Mouse (Mus musculus) gastrocnemius, adult 2 months (tissue): Measurements from ENCODE around the gene Snph. TPM values are rescaled to one million over a fixed set of nuclear protein-coding genes. Genes with fewer than 3 reads are reported as not detected.

ENCODE experiments used
- DNase-seq: peaks from one replicate; pipeline ENCODE4 v3.0.0; 2022
- H3K27ac ChIP-seq: fragments of 200-600 bp; 2 replicates; pipeline ENCODE4 v1.8.1; 2022; ENCODE audit warnings: mild to moderate bottlenecking
- H3K4me3 ChIP-seq: fragments of 200-600 bp; 2 replicates; pipeline ENCODE4 v1.8.1; 2022; ENCODE audit warnings: mild to moderate bottlenecking, moderate library complexity
- CTCF ChIP-seq: fragments of 200-600 bp; IDR thresholded peaks from 2 replicates; pipeline ENCODE4 v1.8.1; 2022; ENCODE audit warnings: antibody characterized with exemption, mild to moderate bottlenecking, moderate library complexity
- intact Hi-C: fragments of 180-260 bp; cut with DNase I; formaldehyde crosslinking; loops from one replicate; pipeline ENCODE4 v1.15.1; 2025
- total RNA-seq, 2 experiments: library from RNA; stranded (reverse); gene quantifications; 2 replicates each; pipeline ENCODE4 v1.2.3; 2021

The Snph gene
- total RNA-seq, 2 experiments from 2014 or later: 31.7 to 35.9 TPM

GRCm38 (mm10) chr2:151585934-151586333, 46.5 kb downstream of the Snph start:
- Histone ChIP-seq H3K4me3 (no peak overlapping the region), H3K27ac (no peak overlapping the region)
- no peak for DNase-seq
- TF ChIP-seq CTCF: peak; percentile 13; the same call in 1 of the 2 replicates
- intact Hi-C loops: no loop called here

DNA sequence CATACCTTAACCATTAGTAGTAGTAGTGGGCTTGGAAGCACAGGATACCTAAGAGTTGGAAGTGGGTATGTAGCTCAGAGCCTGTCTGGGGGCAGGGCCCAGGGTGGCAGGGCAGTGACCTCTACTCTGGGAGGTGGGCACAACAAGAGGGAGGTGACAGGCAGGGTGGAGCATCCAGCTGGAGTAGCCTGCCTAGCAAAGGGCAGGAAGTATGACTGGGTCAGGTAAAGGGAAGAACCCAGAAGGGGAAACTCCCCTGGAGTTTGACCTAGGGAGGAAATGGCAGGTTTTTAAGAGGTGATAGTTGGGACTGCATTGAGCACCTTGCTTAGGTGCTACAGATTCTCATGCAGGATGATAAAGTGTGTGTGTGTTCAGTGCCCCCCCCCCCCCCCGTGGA, 51.4 kb downstream of the Snph start:
- intact Hi-C loops: no loop called here
- H3K4me3 ChIP-seq: no peak overlapping the region
- H3K27ac ChIP-seq: no peak overlapping the region
- no peak for DNase-seq
- TF ChIP-seq CTCF: no peak

GRCm38 (mm10) chr2:151579183-151579582, 53.2 kb downstream of the Snph start:
- TF ChIP-seq CTCF: no peak
- H3K27ac ChIP-seq: no peak overlapping the region
- DNase-seq: no peak
- intact Hi-C loops: loop anchor here (5.0 kb wide), 2 partner anchors 53 to 163 kb away; partner anchors contain the start of genes Psmf1 and Snph
- H3K4me3 ChIP-seq: no peak overlapping the region

DNA sequence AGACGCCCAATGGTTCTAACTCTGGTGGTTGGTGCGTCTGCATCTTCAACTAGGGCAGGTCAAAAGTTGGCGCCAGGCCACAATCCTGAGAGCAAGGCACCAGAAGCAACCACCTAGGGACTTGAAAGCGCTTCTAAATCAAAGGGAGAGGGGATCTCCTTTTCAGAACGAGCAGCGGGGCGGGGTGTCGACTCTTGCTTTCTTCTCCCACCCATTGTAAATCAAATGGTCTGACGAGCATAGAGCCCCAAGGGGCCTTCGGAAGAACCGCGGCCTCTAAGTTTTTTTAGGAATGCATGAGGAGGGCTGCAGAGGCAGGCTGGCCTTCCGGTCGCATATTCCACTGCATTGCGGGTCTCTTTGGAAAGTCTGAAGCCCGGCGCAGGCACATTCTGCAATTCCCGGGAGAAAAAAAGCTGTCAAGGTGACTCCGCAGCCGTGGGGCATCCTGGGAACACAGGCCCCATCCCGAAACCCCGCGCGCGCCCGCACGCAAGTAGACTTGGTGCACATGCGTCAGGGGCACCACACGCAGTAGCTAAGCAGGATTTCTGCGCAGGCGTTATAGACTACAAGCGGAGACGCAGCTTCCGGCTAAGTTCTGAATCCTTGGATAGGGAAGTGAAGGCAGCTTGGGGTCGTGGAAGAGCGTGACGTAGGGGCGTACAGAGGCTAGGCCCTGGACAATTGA, 56.5 kb downstream of the Snph start:
- peak; percentile 94 for DNase-seq
- TF ChIP-seq CTCF: no peak
- H3K4me3 ChIP-seq: peak overlapping the region; percentile 85
- intact Hi-C loops: loop anchor here (2.0 to 5.0 kb wide), 5 partner anchors 31 to 166 kb away; partner anchors contain the start of genes Nsfl1c, Psmf1 and Snph
- peak overlapping the region; percentile 96 for H3K27ac ChIP-seq

DNA sequence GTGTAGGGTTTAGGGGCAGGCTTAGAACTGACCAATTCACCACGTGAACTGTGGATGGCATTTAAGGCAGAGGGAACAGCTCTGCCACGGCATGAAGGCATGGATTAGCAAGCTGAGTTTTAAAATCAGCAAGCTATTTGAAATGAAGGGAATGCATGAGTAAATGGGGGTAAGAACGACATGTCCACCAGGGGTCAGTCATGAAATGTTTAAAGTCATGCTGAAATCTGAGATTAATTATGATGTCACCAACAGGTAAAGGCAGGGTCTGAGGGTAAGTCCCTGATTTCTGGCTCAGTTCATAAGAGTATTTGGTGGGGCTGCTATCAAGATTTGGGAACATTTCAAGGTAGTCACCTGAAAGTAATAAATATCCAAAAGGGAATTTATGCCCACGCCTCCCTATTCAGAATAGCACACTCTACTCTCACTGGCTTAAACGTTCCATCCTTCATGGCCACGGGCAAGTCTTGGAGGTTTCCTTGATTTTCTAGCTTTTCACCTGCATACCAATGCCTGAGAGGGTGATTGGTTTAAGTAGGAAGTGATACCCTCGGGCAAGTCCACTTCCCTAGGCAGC, 57.2 kb downstream of the Snph start:
- intact Hi-C loops: loop anchor here (2.0 to 5.0 kb wide), 3 partner anchors 30 to 167 kb away; partner anchors contain the start of genes Psmf1 and Snph
- Histone ChIP-seq H3K27ac (peak overlapping the region; percentile 96), H3K4me3 (peak overlapping the region; percentile 85)
- peak; percentile 65 for TF ChIP-seq CTCF
- DNase-seq: peak; percentile 43

GRCm38 (mm10) chr2:151574607-151575006, 57.8 kb downstream of the Snph start:
- no peak for TF ChIP-seq CTCF
- intact Hi-C loops: loop anchor here (2.0 to 5.0 kb wide), 3 partner anchors 30 to 168 kb away; partner anchors contain the start of genes Psmf1 and Snph
- peak overlapping the region; percentile 96 for H3K27ac ChIP-seq
- no peak overlapping the region for H3K4me3 ChIP-seq
- no peak for DNase-seq

DNA sequence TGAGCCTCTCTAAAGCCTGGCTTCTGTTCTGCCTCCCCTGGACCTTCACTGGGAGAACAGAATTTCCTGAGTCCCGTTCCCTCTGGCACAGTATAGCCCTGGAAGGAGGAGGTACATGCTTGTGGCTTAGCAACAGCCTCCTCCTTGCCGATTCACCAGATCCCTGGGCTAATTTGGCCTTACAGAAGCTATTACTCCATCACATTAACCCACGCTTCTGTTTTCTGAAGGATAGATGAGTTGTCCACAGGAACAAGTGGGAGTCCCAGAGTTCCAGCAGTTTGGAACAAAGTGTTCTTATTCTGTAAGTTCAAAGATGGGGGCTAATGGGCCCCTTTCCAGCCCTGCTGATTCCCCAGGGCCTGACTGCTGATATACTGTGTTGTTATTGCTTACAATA, 58.7 kb downstream of the Snph start:
- no peak for TF ChIP-seq CTCF
- no peak for DNase-seq
- intact Hi-C loops: loop anchor here (2.0 kb wide), 1 partner anchor 29 kb away; no protein-coding TSS in a partner anchor
- Histone ChIP-seq H3K27ac (no peak overlapping the region), H3K4me3 (no peak overlapping the region)

DNA sequence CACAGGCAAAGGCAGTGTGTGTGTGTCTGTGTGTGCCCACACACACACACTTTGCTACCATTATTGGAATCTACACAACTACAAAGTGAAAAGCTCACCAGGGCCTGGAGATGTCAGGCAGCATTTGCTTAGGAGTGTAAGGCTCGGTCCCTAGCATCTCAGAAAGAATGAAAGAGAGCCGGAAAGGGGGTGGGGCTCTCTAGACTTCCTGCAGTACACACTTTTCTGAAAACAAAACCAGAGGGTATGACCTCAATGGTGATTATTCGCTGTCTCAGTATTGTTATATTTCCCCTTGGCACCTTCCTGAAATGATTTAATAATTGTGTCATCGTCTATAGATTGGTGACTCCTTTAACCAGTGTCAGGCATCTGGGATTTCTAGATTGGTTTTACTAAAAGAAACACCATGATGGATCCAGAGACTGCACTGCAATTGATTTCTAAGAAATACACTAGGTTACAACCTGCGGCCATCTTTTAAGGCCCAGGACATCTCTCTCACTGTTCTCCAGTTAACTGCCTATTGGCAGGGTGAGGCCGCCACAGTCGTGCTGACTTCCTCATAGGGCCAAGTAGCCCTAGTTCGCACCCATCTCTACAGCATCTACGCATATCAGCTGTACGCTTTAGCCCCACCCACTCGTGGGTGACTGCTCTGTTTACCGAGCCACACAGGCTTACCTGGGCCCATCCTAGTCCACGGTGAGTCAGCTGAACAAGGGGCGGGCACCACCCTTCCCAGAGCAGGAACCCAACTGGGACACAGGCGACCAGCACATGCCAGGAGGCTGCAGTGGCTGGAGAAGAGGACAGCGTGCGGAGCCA, 60.3 kb downstream of the Snph start, which contains the start of gene Sdcbp2:
Gene Sdcbp2 (plus strand): TSS at position 750 of the 828 bp plus-strand sequence.
- no peak for DNase-seq
- TF ChIP-seq CTCF: no peak
- intact Hi-C loops: no loop called here
- Histone ChIP-seq H3K27ac (peak within 1 kb of the TSS; percentile 28; the same call in 1 of the 2 replicates), H3K4me3 (no peak within 1 kb of the TSS)

DNA sequence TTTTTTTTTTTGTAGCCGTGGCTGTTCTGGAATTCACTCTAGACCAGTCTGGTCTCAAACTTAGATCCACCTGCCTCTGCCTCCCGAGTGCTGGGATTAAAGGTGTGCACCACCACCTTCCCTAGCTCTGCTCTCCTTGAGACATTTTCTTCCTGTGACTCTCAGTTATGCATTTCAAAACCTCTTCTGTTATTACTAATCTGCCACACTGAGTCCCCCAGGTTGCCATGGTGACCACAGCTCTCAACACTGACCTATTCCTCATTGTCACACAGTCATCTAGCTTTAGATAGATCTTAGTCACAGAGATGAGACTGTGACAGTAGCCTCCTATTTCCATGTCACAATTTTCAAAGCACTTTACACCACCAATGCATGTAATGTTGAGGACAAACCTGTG, 62.9 kb downstream of the Snph start:
- TF ChIP-seq CTCF: no peak
- no peak overlapping the region for H3K27ac ChIP-seq
- intact Hi-C loops: no loop called here

DNA sequence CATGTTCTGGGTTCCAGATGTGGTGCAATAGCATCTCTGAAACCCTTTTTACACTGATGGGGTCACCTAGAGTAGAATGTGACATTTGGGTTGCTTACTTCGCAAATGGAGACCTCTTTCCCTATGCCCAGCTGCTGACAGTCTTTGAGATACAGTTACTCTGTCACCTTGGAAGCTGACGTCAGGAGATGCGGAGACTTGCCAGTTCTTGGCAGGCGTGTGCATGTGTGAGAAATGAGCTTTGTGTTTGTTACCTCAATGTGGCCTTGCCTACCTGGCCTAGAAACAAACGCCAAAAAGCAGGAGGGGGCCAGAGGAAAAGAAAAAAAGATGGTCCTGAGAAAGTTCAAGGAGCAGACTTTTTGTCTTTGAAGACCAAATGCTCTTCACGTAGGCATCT, 65.5 kb downstream of the Snph start:
- DNase-seq: no peak
- Histone ChIP-seq H3K27ac (no peak overlapping the region), H3K4me3 (no peak overlapping the region)
- TF ChIP-seq CTCF: no peak
- intact Hi-C loops: no loop called here

More for the DNA sequence above, 62.9 kb downstream of the Snph start:
- no peak for DNase-seq
- no peak overlapping the region for H3K4me3 ChIP-seq

- no peak for TF ChIP-seq CTCF
- no peak overlapping the region for H3K4me3 ChIP-seq
- H3K27ac ChIP-seq: peak overlapping the region; percentile 20; the same call in 1 of the 2 replicates
- intact Hi-C loops: no loop called here
- DNase-seq: peak; percentile 34
These were observed 67.4 kb downstream of the Snph start for GRCm38 (mm10) chr2:151564986-151565385.

- no peak overlapping the region for H3K27ac ChIP-seq
These were observed 68.4 kb downstream of the Snph start for GRCm38 (mm10) chr2:151564006-151564405.

More at GRCm38 (mm10) chr2:151564006-151564405, 68.4 kb downstream of the Snph start:
- intact Hi-C loops: no loop called here
- TF ChIP-seq CTCF: no peak
- no peak for DNase-seq
- H3K4me3 ChIP-seq: no peak overlapping the region
